Mouse (Mus musculus): ENCODE results near the gene Vezt. TPM values are rescaled to one million over a fixed set of nuclear protein-coding genes. Genes with fewer than 3 reads are reported as not detected.
A peak's percentile ranks its signal among the peaks of the same experiment; 100 is the strongest.

The Vezt gene
- polyA plus RNA-seq, 1 experiment from 2014 or later, result 21.1 TPM

DNA sequence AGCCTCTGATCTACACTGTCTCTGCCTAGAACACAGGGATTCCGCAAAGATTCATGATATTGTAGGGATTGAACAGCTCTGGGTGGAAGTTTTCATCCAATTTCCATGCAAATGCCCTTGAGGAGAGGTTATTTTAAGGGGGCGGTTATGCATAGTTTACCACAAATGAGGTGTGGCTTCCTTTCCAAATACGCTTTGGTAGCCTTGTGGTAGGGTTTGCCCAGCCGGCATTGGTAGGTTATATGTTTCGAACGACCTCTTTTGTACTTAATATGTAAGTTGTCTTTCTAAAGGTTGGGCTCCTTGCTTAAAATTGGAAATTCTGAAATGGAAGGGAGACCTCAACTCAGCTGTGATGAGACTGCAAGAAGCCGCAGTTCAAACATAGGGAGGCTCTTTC, 127.1 kb downstream of the Vezt start:
- 90% methylated on average over 7 of the region's 7 CpGs for WGBS
- Histone ChIP-seq H3K9ac (no peak overlapping the region), H3K27ac (no peak overlapping the region), H3K27me3 (replicated peaks) (no peaks in the 10 kb centered on the region), H3K4me1 (no peaks in the 10 kb centered on the region), H3K36me3 (no peaks in the 10 kb centered on the region), H3K4me2 (no peak overlapping the region), H3K4me3 (replicated peaks) (no peak overlapping the region), H3K9me3 (no peaks in the 10 kb centered on the region)
- no peak for ATAC-seq (ENCODE audit: insufficient read depth, low FRiP score, low read depth)

DNA sequence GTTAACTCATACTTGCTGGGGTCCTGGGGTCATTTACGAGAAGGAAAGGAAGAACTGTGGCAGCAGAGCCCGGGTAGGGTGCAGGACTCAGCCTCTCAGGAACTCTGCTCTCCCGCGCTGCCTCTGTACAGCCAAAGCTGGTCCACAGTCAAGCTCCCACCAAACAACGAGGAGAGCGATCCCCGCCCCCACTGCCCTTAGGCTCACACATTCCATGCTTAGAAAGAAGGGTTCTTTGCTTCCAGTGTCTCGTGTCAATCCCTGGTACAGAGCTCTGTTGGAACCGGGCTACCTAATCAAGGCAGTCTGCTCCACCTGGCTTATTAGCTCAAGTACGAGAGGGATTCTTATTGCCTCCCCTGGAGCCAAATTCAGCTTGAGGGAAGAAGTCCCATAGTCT, 128.2 kb downstream of the Vezt start:
- no peak overlapping the region for H3K4me3 ChIP-seq (replicated peaks)
- no peaks in the 10 kb centered on the region for H3K27me3 ChIP-seq (replicated peaks)
- no peak overlapping the region for H3K9ac ChIP-seq
- no peak for ATAC-seq (ENCODE audit: insufficient read depth, low FRiP score, low read depth)
- no peaks in the 10 kb centered on the region for H3K36me3 ChIP-seq
- H3K4me2 ChIP-seq, result no peak overlapping the region
- no peaks in the 10 kb centered on the region for H3K4me1 ChIP-seq
- no peaks in the 10 kb centered on the region for H3K9me3 ChIP-seq
- WGBS, result 56% methylated on average over 10 of the region's 10 CpGs
- H3K27ac ChIP-seq, result no peak overlapping the region

DNA sequence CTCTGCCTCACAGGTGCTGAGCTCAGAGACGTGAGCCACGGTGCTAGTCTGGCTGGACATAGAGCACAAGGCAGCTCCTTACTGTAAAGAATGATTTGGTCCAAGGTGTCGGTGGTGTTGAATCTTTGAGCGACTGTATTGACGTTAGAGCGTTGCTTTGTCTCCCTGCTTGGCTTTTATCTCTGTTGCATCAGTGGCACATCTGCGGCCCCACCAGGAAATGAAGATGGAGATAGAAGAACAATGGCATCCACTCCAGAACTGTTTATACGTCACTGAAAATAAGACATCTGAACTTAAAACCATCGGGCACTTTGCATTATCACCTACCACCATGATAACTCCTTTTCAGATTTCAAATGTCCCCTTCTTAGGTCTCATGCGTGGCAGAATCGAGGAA, 135.7 kb downstream of the Vezt start:
- no peak overlapping the region for H3K4me3 ChIP-seq (replicated peaks)
- 83% methylated on average over 11 of the region's 11 CpGs for WGBS

DNA sequence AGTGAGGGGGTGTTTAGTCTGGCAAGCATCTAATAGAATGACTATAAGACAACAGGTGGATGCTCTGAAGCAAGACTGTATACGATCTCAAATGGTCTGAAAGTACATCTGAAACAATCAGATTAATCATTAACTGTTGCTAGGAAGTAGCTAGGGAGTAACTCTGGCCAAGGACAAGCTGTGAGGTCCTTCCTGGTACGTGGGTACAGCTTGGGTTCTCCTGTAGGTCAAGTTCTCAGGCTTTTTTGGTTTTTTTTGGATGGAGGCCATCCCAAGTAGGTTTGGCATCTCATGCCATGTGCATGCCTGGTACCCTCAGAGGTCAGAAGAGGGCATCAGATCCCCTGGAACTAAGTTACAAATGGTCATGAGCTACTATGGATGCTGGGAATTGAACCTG, 136.3 kb downstream of the Vezt start:
- 43% methylated on average over 2 of the region's 2 CpGs for WGBS
- Histone ChIP-seq H3K36me3 (no peaks in the 10 kb centered on the region), H3K9ac (no peak overlapping the region), H3K9me3 (no peaks in the 10 kb centered on the region), H3K27me3 (replicated peaks) (no peaks in the 10 kb centered on the region), H3K4me1 (no peaks in the 10 kb centered on the region), H3K27ac (no peak overlapping the region), H3K4me2 (no peak overlapping the region), H3K4me3 (replicated peaks) (no peak overlapping the region)
- ATAC-seq (ENCODE audit: insufficient read depth, low FRiP score, low read depth), result no peak

More for the DNA sequence above, 135.7 kb downstream of the Vezt start:
- Histone ChIP-seq H3K27ac (no peak overlapping the region), H3K27me3 (replicated peaks) (no peaks in the 10 kb centered on the region), H3K9me3 (no peaks in the 10 kb centered on the region), H3K4me1 (no peaks in the 10 kb centered on the region), H3K36me3 (no peaks in the 10 kb centered on the region), H3K4me2 (no peak overlapping the region), H3K9ac (no peak overlapping the region)
- ATAC-seq (ENCODE audit: insufficient read depth, low FRiP score, low read depth), result no peak

DNA sequence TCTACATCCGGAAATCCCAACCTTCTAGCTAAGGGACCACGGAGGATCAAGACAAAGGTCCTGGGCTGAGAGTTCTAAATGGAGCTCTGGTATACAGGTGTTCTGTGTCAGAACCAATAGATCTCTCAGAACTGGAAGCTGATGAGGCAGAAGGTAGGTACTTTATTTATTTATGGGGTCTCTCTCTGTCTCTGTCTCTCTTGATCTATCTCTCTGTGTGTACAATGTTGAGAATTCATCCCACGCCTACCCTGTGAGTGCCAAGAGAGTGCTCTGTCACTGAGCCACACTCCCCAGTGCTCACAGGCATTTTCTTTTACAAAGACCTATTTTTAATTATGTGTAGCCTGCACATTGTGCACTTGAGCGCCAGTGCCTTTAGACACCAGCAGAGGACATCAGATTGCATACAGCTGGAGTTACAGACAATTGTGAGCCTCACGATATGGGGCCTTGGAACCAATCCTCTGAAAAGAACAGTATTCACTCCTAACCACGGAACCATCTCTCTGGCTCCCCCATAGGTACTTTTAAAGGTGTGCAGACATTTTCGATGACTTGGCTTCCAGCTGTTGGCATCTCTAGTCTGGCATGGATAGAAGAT, 138.5 kb downstream of the Vezt start, which contains the start of gene Metap2:
TSS of gene Metap2 (minus strand) at position 51 of the 604 bp plus-strand sequence.
- no peak for ATAC-seq (ENCODE audit: insufficient read depth, low FRiP score, low read depth)
- Histone ChIP-seq H3K36me3 (no peaks in the 10 kb centered on the region), H3K4me3 (replicated peaks) (no peak within 1 kb of the TSS), H3K27me3 (replicated peaks) (no peaks in the 10 kb centered on the region), H3K27ac (no peak within 1 kb of the TSS), H3K9ac (no peak within 1 kb of the TSS), H3K9me3 (no peaks in the 10 kb centered on the region), H3K4me1 (no peaks in the 10 kb centered on the region), H3K4me2 (no peak within 1 kb of the TSS)
- 74% methylated on average over 7 of the region's 7 CpGs for WGBS

DNA sequence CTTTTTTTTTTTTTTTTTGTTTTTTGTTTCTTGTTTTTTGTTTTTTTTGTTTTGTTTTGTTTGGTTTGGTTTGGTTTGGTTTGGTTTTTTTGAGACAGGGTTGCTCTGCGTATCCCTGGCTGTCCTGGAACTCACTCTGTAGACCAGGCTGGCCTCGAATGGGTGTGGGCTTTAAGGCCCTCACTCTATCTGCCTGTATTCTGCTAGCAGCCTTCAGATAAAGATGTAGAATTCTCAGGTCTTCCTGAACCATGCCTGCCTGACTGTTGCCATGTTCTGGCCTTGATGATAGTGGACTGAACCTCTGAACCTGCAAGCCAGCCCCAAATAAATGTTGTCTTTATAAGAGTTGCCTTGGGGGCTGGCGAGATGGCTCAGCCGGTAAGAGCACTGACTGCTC, 143.1 kb downstream of the Vezt start:
- no peak overlapping the region for H3K4me3 ChIP-seq (replicated peaks)
- 83% methylated on average over 4 of the region's 4 CpGs for WGBS

DNA sequence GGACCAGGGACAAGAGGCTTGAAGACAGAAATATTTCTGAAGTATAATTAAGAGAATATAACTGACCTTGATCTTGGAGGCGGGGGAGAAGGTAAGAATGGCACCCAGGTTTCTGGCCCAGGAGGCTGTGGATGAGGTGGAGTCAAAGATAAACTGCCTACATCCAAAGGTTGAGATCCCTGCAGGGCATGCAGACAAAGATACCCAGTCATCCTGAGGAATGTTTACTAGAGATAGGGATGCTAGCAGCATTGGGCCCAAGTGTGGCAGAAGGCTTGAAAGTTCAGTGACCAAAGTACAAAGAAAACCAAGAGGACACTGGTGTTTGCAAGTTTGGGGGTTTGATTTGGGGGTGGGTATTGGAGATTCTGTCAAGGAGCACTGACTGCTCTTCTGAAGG, 144.6 kb downstream of the Vezt start:
- H3K4me1 ChIP-seq, result peaks cover 5% of the 10 kb centered on the region
- H3K4me2 ChIP-seq, result no peak overlapping the region
- H3K27me3 ChIP-seq (replicated peaks), result no peaks in the 10 kb centered on the region
- H3K9me3 ChIP-seq, result no peaks in the 10 kb centered on the region
- H3K36me3 ChIP-seq, result no peaks in the 10 kb centered on the region
- H3K9ac ChIP-seq, result no peak overlapping the region
- H3K27ac ChIP-seq, result no peak overlapping the region
- peak; percentile 75; the same call in 1 of the 2 replicates for ATAC-seq (ENCODE audit: insufficient read depth, low FRiP score, low read depth)
- no peak overlapping the region for H3K4me3 ChIP-seq (replicated peaks)
- WGBS, result 94% methylated on average over 1 of the region's 1 CpGs

More for the DNA sequence above, 143.1 kb downstream of the Vezt start:
- Histone ChIP-seq H3K27ac (no peak overlapping the region), H3K36me3 (no peaks in the 10 kb centered on the region), H3K9me3 (no peaks in the 10 kb centered on the region), H3K27me3 (replicated peaks) (no peaks in the 10 kb centered on the region), H3K4me2 (no peak overlapping the region), H3K9ac (no peak overlapping the region), H3K4me1 (peaks cover 5% of the 10 kb centered on the region)
- ATAC-seq (ENCODE audit: insufficient read depth, low FRiP score, low read depth), result no peak

DNA sequence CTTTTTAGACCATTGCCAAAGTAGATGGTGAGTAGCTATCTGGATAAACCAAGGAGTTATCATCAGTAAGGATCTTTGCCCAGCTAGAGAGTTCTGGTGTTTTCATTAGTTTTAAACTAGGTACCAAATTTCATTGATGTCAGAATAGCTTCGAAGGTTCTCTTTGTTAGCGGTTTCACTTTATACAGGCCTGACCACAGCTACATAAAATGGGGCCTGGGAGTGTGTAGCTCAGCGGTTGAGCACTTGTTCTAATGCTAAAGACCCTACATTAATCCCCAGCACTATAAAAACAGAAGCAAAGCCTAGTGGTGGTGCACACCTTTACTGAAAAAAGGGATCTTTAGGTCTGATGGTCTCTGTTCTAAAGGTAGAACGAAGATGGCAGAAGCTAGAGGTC, 145.1 kb downstream of the Vezt start:
- Histone ChIP-seq H3K27ac (peak overlapping the region; percentile 58; the same call in 1 of the 2 replicates), H3K9ac (no peak overlapping the region), H3K36me3 (peaks cover 2% of the 10 kb centered on the region; the same call in 1 of the 2 replicates), H3K27me3 (replicated peaks) (no peaks in the 10 kb centered on the region), H3K4me3 (replicated peaks) (no peak overlapping the region; the same call in 1 of the 2 replicates), H3K4me2 (peak overlapping the region; percentile 77), H3K9me3 (no peaks in the 10 kb centered on the region), H3K4me1 (peaks cover 5% of the 10 kb centered on the region)
- 74% methylated on average over 4 of the region's 4 CpGs for WGBS
- ATAC-seq (ENCODE audit: insufficient read depth, low FRiP score, low read depth), result no peak

DNA sequence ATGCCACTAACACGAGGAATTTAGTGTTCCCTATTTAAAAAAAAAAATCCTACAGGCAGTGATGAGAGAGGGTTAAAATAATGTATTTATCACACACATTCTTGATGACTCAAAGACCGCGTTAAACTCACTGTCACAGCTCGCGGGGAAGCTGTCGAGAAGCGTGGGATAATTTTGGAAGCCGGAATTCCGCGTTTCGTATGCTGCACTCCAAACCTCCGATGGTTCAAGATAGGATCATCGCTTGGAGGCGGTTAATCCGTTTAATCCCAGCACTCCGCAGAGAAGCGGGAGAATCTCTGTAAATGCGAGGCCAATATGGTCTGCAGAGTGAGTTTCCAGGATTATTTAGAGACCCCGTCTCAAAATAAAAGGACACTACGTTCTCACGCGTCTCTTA, 145.6 kb downstream of the Vezt start:
- H3K27me3 ChIP-seq (replicated peaks), result no peaks in the 10 kb centered on the region
- no peak overlapping the region for H3K9ac ChIP-seq
- no peak for ATAC-seq (ENCODE audit: insufficient read depth, low FRiP score, low read depth)
- no peaks in the 10 kb centered on the region for H3K9me3 ChIP-seq
- H3K4me2 ChIP-seq, result peak overlapping the region; percentile 77
- H3K4me1 ChIP-seq, result peaks cover 5% of the 10 kb centered on the region
- under 1% methylated on average over 22 of the region's 22 CpGs for WGBS
- peak overlapping the region; percentile 58; the same call in 1 of the 2 replicates for H3K27ac ChIP-seq
- H3K36me3 ChIP-seq, result peaks cover 7% of the 10 kb centered on the region
- H3K4me3 ChIP-seq (replicated peaks), result peak overlapping the region; percentile 83

DNA sequence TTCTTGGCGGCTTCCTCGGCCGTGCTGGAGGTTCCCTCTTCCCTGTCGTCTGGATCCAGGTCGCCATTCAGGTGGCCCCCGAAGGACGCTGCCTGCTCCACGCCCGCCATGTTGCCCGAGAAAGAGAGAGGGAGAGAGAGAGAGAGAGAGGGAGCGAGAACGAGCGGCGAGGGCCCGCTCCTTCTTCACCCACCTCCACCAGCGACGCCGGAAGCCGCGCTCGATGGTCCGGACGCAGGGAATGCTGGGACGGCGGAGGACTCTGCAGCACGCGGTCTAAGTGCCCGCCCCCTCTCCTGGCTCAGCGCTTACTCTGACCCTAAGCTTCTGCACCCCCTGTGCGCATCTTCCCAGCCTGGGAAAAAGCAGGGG, 146.1 kb downstream of the Vezt start:
- peak overlapping the region; percentile 77 for H3K4me2 ChIP-seq
- peak overlapping the region; percentile 77 for H3K9ac ChIP-seq
- H3K27me3 ChIP-seq (replicated peaks), result no peaks in the 10 kb centered on the region
- peak overlapping the region; percentile 79 for H3K27ac ChIP-seq
- H3K9me3 ChIP-seq, result no peaks in the 10 kb centered on the region
- WGBS, result under 1% methylated on average over 26 of the region's 30 CpGs
- peaks cover 5% of the 10 kb centered on the region for H3K4me1 ChIP-seq
- peak; percentile 94 for ATAC-seq (ENCODE audit: insufficient read depth, low FRiP score, low read depth)
- H3K36me3 ChIP-seq, result peaks cover 11% of the 10 kb centered on the region
- peak overlapping the region; percentile 83 for H3K4me3 ChIP-seq (replicated peaks)

All from stomach, embryonic 15.5 days (tissue).